Mouse (Mus musculus) cerebral cortex, adult 2 months (tissue): ENCODE results near the gene Fgfr2.

Source experiments
- WGBS: fragments of 180-500 bp; shearing (Covaris S2); methylation state at CpG from one replicate; pipeline ENCODE4 v1.1.7; 2018; 5-methylcytosine and 5-hydroxymethylcytosine counted together

The Fgfr2 gene

GRCm38 (mm10) chr7:131318340-131318739 lies 1804.8 kb downstream of the Fgfr2 start:
- 58% methylated on average over 7 of the region's 7 CpGs for WGBS

DNA sequence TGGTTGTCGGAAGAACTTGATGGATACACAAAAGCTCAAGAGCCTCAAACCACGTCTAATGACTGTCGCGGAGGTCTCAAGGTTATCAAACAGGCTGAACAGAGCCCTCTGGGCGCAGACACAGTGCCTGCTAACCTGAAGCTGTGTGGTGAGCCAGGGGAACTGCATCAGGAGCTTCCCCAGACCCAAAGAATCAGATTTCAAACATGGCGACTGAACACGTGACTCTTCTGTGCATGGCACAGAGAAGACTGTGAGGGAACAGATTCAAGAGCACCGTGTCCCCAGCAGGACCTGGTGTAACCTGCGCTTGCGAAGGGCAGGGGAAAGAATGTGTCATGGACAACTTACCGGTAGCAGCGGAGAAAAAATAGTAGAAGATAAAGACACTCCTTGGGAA lies 1805.6 kb downstream of the Fgfr2 start:
- WGBS = 77% methylated on average over 12 of the region's 12 CpGs

DNA sequence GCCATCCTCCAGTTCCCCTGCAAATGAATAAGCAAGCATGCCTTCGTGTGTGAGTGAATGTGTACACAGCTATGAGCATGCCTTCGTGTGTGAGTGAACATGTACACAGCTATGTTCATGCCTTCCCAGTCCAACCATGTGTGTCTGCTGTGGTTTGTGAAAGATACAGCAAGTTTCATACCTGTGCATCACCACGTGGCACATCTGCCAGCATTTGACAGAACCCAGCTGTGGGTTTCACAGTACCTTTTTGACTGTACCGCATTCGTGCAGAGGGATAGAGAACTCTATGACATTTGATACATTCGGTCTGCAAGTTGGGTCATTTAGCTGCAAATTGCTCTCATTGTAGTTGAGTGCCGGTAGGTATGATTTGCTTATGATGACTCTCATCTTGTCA lies 1808.7 kb downstream of the Fgfr2 start:
- 91% methylated on average over 7 of the region's 7 CpGs for whole genome bisulfite sequencing

DNA sequence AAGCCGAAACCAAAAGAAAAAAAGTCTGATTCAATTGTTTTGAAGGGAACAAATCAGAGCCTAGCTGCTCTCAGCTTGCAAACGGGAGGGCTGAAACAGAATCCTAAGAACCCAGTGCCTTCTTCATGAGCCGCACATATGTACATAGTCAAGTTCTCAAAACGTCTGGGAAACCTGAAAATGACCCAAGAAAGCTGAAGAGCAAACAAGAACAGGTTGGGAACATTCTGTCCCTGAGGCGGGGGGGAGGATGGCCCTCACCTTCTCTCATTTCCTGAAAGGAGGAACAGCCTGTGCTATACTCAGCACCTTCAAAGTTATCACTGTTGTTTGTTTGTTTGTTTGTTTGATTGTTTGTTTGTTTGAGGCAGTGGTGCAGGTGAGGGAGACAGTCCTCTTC lies 1816.4 kb downstream of the Fgfr2 start:
- 77% methylated on average over 5 of the region's 5 CpGs for WGBS

DNA sequence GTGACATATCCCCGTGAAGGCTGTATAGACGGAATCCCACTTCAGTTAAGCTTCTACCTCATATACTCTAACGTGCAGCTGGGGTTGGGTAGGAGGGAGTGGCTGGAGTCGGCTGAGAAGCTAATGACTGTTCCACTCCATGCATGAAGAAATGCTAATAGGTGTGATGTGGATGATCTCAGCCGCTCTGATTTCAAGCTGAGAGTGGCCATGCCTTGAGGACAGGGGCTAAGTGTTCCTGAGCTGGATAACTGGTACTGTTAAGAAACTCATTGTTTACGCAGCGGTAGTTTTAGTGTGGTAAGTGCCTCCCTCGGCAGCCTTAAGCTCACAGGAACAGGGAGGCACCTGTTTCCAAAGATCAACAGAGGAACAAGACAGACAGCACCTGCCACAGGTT lies 1819.8 kb downstream of the Fgfr2 start:
- WGBS = 85% methylated on average over 8 of the region's 8 CpGs

DNA sequence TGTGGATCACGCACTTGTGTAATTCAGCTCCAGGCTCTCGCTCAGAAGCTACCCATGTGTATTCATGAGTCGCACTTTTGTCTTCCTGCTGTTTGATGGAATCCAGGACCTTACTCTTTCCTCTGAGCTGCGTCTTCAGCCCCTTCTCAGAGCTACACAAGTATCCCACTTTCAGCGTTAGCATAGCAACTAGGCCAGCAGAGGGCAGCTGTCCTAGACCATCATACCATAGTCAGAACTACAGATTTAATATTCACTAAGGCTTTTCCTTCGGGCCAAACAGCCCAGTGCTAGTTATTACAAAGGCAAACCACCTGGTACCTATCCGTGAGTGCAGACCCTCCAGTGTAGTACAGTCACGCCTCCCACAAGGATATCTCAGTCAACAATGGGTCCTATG lies 1826.0 kb downstream of the Fgfr2 start:
- 73% methylated on average over 8 of the region's 8 CpGs for WGBS

DNA sequence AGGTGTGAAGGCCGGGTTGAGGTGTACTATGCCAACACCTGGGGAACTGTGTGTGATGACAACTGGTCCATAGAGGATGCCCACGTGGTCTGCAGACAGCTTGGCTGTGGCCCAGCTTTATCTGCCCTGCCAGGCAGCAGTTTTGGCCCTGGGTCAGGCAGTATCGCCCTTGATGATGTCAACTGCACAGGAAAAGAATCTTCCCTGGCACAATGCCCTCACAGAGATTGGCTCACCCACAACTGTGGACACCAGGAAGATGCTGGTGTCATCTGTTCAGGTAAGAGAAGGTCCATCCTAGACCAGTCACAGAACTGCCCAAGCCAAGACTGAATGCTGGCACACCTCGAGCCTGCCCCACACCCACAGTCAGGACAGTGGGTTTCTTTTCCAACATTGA lies 1857.3 kb downstream of the Fgfr2 start:
- 71% methylated on average over 4 of the region's 4 CpGs for WGBS

GRCm38 (mm10) chr7:131264251-131264650 lies 1858.9 kb downstream of the Fgfr2 start:
- 92% methylated on average over 4 of the region's 4 CpGs for WGBS

- 41% methylated on average over 6 of the region's 6 CpGs for WGBS
Measured at GRCm38 (mm10) chr7:131260946-131261345, 1862.2 kb downstream of the Fgfr2 start.

DNA sequence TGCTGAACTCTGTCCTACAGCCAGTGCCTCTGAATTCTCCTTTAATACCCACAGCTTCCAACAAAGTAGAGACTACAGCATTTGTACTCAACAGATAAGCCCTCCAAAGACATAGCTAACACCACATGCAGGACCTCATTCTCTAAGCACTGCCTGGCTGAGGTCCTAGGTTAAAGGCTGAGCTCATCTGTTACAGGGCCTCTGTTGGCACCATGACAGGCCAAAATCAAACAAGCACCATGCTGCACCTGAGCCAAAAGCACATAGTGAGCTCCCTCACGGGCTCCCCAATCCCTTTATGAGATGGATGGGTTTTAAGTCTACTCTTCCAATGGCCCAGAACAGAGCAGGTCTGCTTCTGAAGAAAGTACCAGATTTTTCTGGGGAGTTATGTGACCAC lies 1865.8 kb downstream of the Fgfr2 start:
- 61% methylated on average over 1 of the region's 1 CpGs for WGBS

- 94% methylated on average over 5 of the region's 5 CpGs for WGBS
Measured at GRCm38 (mm10) chr7:131256841-131257240, 1866.3 kb downstream of the Fgfr2 start.

GRCm38 (mm10) chr7:131244993-131245392 lies 1878.2 kb downstream of the Fgfr2 start:
- 48% methylated on average over 1 of the region's 1 CpGs for WGBS

- whole genome bisulfite sequencing = 79% methylated on average over 5 of the region's 5 CpGs
Measured at GRCm38 (mm10) chr7:131223086-131223485, 1900.1 kb downstream of the Fgfr2 start.

DNA sequence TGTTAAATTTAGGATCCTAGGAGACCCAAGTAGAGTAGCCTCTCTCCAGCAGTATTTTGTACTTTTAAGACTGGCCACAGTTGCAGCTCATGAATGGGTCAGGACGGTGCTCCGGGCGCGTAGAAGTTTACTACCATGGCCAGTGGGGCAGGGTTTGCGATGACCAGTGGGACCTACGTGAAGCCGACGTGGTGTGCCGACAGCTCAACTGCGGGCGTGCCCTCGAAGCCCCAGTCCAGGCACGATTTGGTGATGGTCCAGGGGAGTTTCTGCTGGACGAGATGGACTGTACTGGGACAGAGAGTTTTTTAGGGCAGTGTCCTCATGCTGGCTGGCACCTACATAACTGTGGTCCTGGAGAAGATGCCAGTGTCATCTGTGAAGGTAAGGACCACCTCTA lies 1935.2 kb downstream of the Fgfr2 start:
- 95% methylated on average over 14 of the region's 14 CpGs for WGBS

DNA sequence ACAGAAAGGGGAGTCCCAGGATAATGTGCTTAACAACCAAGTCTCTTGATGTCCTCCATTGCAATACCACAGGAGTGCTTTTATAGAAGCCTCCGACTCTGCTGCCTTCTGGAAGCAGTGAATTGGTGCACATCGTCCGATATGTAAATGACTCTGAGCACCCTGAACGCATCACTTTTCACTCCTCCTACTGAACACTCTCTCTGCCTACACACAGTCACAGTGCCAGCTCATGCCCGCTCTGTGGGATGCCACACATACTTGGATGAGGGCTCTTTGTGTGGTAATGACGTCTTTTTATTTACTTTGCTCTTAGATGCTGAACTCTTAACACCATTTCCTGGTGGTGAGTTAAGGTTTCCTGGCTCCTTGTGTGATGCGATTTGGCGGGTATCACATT lies 1936.1 kb downstream of the Fgfr2 start:
- 38% methylated on average over 8 of the region's 8 CpGs for WGBS

- WGBS = 72% methylated on average over 8 of the region's 8 CpGs
Measured at GRCm38 (mm10) chr7:131184339-131184738, 1938.8 kb downstream of the Fgfr2 start.

GRCm38 (mm10) chr7:131182685-131183084 lies 1940.5 kb downstream of the Fgfr2 start:
- WGBS = 38% methylated on average over 4 of the region's 4 CpGs

GRCm38 (mm10) chr7:131174121-131174520 lies 1949.0 kb downstream of the Fgfr2 start, which contains the start of gene 5430419D17Rik:
5430419D17Rik (plus strand) TSS chr7:131174402.
- 74% methylated on average over 9 of the region's 9 CpGs for WGBS

- WGBS = 56% methylated on average over 2 of the region's 2 CpGs
Measured at GRCm38 (mm10) chr7:131169099-131169498, 1954.1 kb downstream of the Fgfr2 start.

GRCm38 (mm10) chr7:131167771-131168170 lies 1955.4 kb downstream of the Fgfr2 start:
- 83% methylated on average over 3 of the region's 3 CpGs for WGBS

- WGBS = 79% methylated on average over 7 of the region's 7 CpGs
Measured at GRCm38 (mm10) chr7:131162251-131162650, 1960.9 kb downstream of the Fgfr2 start.

DNA sequence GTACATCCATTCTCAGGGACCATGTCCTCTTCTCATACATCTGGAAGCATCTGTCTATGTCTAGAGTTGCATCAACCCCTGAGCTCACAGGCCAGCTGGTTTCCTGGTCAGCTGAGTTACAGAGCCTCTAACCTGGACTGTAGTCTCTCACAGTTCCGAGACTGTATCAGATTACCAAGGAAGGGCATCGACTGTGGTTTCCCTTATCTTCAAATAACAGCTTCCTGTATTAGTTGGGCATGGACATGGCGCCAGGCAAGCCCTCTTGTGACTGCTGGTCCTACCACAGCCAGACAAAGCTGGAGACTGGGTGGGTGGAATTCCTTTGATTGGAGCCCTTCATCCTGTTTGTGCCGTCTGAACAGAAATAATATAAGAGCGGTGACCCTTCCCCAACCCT lies 1970.1 kb downstream of the Fgfr2 start:
- WGBS = 85% methylated on average over 5 of the region's 5 CpGs

- 88% methylated on average over 3 of the region's 3 CpGs for WGBS
Measured at GRCm38 (mm10) chr7:131150179-131150578, 1973.0 kb downstream of the Fgfr2 start.

DNA sequence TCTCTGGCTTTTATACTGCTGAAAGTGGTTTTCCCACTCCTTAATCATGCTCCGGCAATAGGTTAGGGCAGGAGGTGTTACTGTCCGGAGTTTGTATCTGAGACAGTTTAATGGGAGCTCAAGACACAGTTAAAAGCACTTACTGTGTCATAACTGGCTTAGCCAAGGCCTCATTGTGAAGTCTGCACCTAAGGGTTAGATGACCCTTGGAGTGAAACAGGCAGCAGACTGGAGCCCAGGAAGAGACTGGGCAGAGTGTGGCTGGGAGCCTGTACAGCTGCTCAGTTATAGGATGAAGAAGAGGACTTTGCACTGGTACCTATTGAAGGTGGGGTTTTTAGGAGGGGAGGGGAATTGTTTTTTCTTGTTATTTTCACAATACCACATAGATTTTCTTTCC lies 1976.9 kb downstream of the Fgfr2 start, which contains the start of gene 4933402N03Rik:
Gene 4933402N03Rik, minus strand, starts transcription at position 101 of the 400 bp plus-strand sequence.
- 94% methylated on average over 2 of the region's 2 CpGs for WGBS
